Mouse (Mus musculus): Measurements from ENCODE around the gene Tmigd3. TPM values are rescaled to one million over a fixed set of nuclear protein-coding genes. Genes with fewer than 3 reads are reported as not detected.

Tmigd3 gene
- total RNA-seq, 4 experiments from 2014 or later: 0.41 to 0.78 (median 0.63) TPM

- no peak for DNase-seq (ENCODE audit: low spot score in 2 of 2)
Measured at GRCm38 (mm10) chr3:105928195-105928569, 57.5 kb downstream of the Tmigd3 start.

GRCm38 (mm10) chr3:105928781-105929180 lies 58.1 kb downstream of the Tmigd3 start:
- no peak for DNase-seq (ENCODE audit: low spot score in 2 of 2)

- no peak for DNase-seq (ENCODE audit: low spot score in 2 of 2)
Measured at GRCm38 (mm10) chr3:105929821-105930220, 59.1 kb downstream of the Tmigd3 start.

- DNase-seq (ENCODE audit: low spot score in 2 of 2): no peak
Measured at GRCm38 (mm10) chr3:105931095-105931494, 60.4 kb downstream of the Tmigd3 start.

- no peak for DNase-seq (ENCODE audit: low spot score in 2 of 2)
Measured at GRCm38 (mm10) chr3:105932240-105933071, 61.8 kb downstream of the Tmigd3 start, which contains the start of gene I830077J02Rik. TSS of gene I830077J02Rik (minus strand) at chr3:105932664.

GRCm38 (mm10) chr3:105933926-105934325 lies 63.2 kb downstream of the Tmigd3 start:
- no peak for DNase-seq (ENCODE audit: low spot score in 2 of 2)

GRCm38 (mm10) chr3:105935033-105935432 lies 64.3 kb downstream of the Tmigd3 start:
- no peak for DNase-seq (ENCODE audit: low spot score in 2 of 2)

- no peak for DNase-seq (ENCODE audit: low spot score in 2 of 2)
Measured at GRCm38 (mm10) chr3:105936111-105936510, 65.4 kb downstream of the Tmigd3 start.

GRCm38 (mm10) chr3:105951348-105951747 lies 80.6 kb downstream of the Tmigd3 start:
- DNase-seq (ENCODE audit: low spot score in 2 of 2): no peak

GRCm38 (mm10) chr3:105957235-105957634 lies 86.5 kb downstream of the Tmigd3 start:
- DNase-seq (ENCODE audit: low spot score in 2 of 2): no peak

- no peak for DNase-seq (ENCODE audit: low spot score in 2 of 2)
Measured at GRCm38 (mm10) chr3:105958204-105958603, 87.5 kb downstream of the Tmigd3 start.

- peak; percentile 95 to 96 for DNase-seq (ENCODE audit: low spot score in 2 of 2)
Measured at GRCm38 (mm10) chr3:105958974-105959580, 88.4 kb downstream of the Tmigd3 start, which contains the start of gene Wdr77. TSS of gene Wdr77 (plus strand) at chr3:105959369.

- peak in 1 of 2 experiments; percentile 23 for DNase-seq (ENCODE audit: low spot score in 2 of 2)
Measured at GRCm38 (mm10) chr3:105959585-105959984, 88.9 kb downstream of the Tmigd3 start.

- DNase-seq (ENCODE audit: low spot score in 2 of 2): no peak
Measured at GRCm38 (mm10) chr3:105959999-105960398, 89.3 kb downstream of the Tmigd3 start, which contains the start of gene Atp5f1. TSS of gene Atp5f1 (minus strand) at chr3:105960099.

- no peak for DNase-seq (ENCODE audit: low spot score in 2 of 2)
Measured at GRCm38 (mm10) chr3:105960700-105961099, 90.0 kb downstream of the Tmigd3 start.

GRCm38 (mm10) chr3:105971831-105972446 lies 101.2 kb downstream of the Tmigd3 start:
- DNase-seq (ENCODE audit: low spot score in 2 of 2): no peak

GRCm38 (mm10) chr3:105973411-105973810 lies 102.7 kb downstream of the Tmigd3 start, which contains the start of gene Ovgp1:
TSS of gene Ovgp1 (plus strand) at chr3:105973711.
- DNase-seq (ENCODE audit: low spot score in 2 of 2): no peak

Other genes with a start within 250 kb of the Tmigd3 start
- 10 to 100 TPM; 12.6 to 13.5 (median 13.1) TPM for gene Ddx20, start 183.3 kb upstream of the Tmigd3 start, total RNA-seq (2022)
- gene Inka2, start 166.3 kb upstream of the Tmigd3 start, total RNA-seq (2022): 10 to 100 TPM; 69.6 to 79.1 (median 72.2) TPM
- 100 to 1,000 TPM in 1 of 4 experiments, 10 to 100 TPM in 3; 80.2 to 101 (median 89.7) TPM for gene Rap1a, start 69.6 kb upstream of the Tmigd3 start, total RNA-seq (2022)
- 1 to 10 TPM in 3 of 4 experiments, under 1 TPM in 1; 0.89 to 3.8 (median 2.5) TPM for gene Adora3, start within 50 bp of the Tmigd3 start, total RNA-seq (2022)
- 1 to 10 TPM in 3 of 4 experiments, under 1 TPM in 1; 0.47 to 2.4 (median 1.5) TPM for gene I830077J02Rik, start 61.8 kb downstream of the Tmigd3 start, total RNA-seq (2022)
- gene Wdr77, start 88.5 kb downstream of the Tmigd3 start, total RNA-seq (2022): 10 to 100 TPM; 43.3 to 55.6 (median 52.0) TPM
- 100 to 1,000 TPM; 237 to 261 (median 249) TPM for gene Atp5f1, start 89.2 kb downstream of the Tmigd3 start, total RNA-seq (2022)
- gene Ovgp1, start 102.8 kb downstream of the Tmigd3 start, total RNA-seq (2022): 1 to 10 TPM; 2.7 to 5.4 (median 4.1) TPM
- gene Pifo, start 143.7 kb downstream of the Tmigd3 start, total RNA-seq (2022): 1 to 10 TPM in 2 of 4 experiments, under 1 TPM in 2; 0.55 to 1.1 (median 0.81) TPM
- not detected for gene Chil5, start 161.9 kb downstream of the Tmigd3 start, total RNA-seq (2022)
- 1 to 10 TPM in 1 of 4 experiments, under 1 TPM in 3; 0.64 to 2.0 (median 0.80) TPM for gene Chia1, start 242.3 kb downstream of the Tmigd3 start, total RNA-seq (2022)